23 mouse cellular contexts compared by ENCODE assay signal in genomic region chr11:57973913-57974234, GRCm38 (mm10). TPM values are rescaled to one million over a fixed set of nuclear protein-coding genes. Genes with fewer than 3 reads are reported as not detected.
A peak's percentile ranks its signal among the peaks of the same experiment; 100 is the strongest.
DNase-seq lines count a peak whose midpoint lies in the region; ATAC-seq and TF ChIP-seq lines count a peak whose summit lies in the region.
"Had no signal": no experiment of that assay in that cellular context is flagged by ENCODE, and none has a peak within 500 bp of the region (broad histone marks: within the 10 kb centered on the region; RNA-seq: fewer than 3 reads in every experiment).

No protein-coding gene starts in this region.

- ATAC-seq in lung, embryonic 16.5 days (ENCODE audit: low read depth): no peak; the same call in 1 of the 2 replicates
- ATAC-seq in liver, postnatal 0 days: 0 out of 2 replicates have a peak, but pooled peaks have one; percentile 7
- ATAC-seq in stomach, postnatal 0 days (ENCODE audit: low FRiP score, low TSS enrichment): peak; percentile 2; the same call in 1 of the 2 replicates
- ATAC-seq: CD4-positive, CD25-positive, alpha-beta regulatory T cell, adult 4 months; forebrain, embryonic 14.5 days; inflammation-experienced regulatory T-cells, adult 6 months; midbrain, embryonic 15.5 days had no signal

- H3K4me2 ChIP-seq in lung, embryonic 16.5 days (ENCODE audit: low read depth, low read length): peak overlapping the region; percentile 45
- H3K4me2 ChIP-seq in liver, postnatal 0 days (ENCODE audit: low read depth, low read length): no peak overlapping the region
- no peak overlapping the region for H3K4me2 ChIP-seq in stomach, postnatal 0 days (replicated peaks; ENCODE audit: low read depth)
- H3K4me2 ChIP-seq: embryonic facial prominence, embryonic 15.5 days; heart, embryonic 11.5 days; hindbrain, embryonic 15.5 days; limb, embryonic 15.5 days; midbrain, embryonic 15.5 days; neural tube, embryonic 15.5 days had no signal

- H3K4me1 ChIP-seq in liver, adult 2 months (ENCODE audit: control insufficient read depth, insufficient read depth, low read length): peaks cover 19% of the 10 kb centered on the region
- H3K4me1 ChIP-seq in lung, embryonic 16.5 days (replicated peaks; ENCODE audit: control insufficient read depth, insufficient read depth, low read length): peaks cover 11% of the 10 kb centered on the region
- H3K4me1 ChIP-seq in liver, postnatal 0 days (ENCODE audit: insufficient read depth): peaks cover 27% of the 10 kb centered on the region
- no peaks in the 10 kb centered on the region; the same call in 1 of the 2 replicates for H3K4me1 ChIP-seq in stomach, postnatal 0 days (replicated peaks; ENCODE audit: control insufficient read depth, insufficient read depth)
- peaks cover 9% of the 10 kb centered on the region; the same call in 1 of the 2 replicates for H3K4me1 ChIP-seq in cerebellum, adult 2 months (ENCODE audit: control insufficient read depth, insufficient read depth, low read length)
- H3K4me1 ChIP-seq: hindbrain, embryonic 15.5 days; midbrain, embryonic 15.5 days; neural tube, embryonic 15.5 days had no signal

- no peaks in the 10 kb centered on the region for H3K36me3 ChIP-seq in liver, adult 2 months (ENCODE audit: control insufficient read depth, insufficient read depth, low read length)
- no peaks in the 10 kb centered on the region for H3K36me3 ChIP-seq in lung, embryonic 16.5 days (ENCODE audit: control insufficient read depth, insufficient read depth, low read length)
- no peaks in the 10 kb centered on the region for H3K36me3 ChIP-seq in liver, postnatal 0 days (replicated peaks; ENCODE audit: insufficient read depth, low read length)
- H3K36me3 ChIP-seq in stomach, postnatal 0 days (ENCODE audit: control insufficient read depth, insufficient read depth, low read length): no peaks in the 10 kb centered on the region
- H3K36me3 ChIP-seq: embryonic facial prominence, embryonic 10.5 days; embryonic facial prominence, embryonic 15.5 days; hindbrain, embryonic 15.5 days; limb, embryonic 15.5 days; midbrain, embryonic 10.5 days; midbrain, embryonic 15.5 days; neural tube, embryonic 15.5 days had no signal

- no peak for DNase-seq in liver, adult 2 months (ENCODE audit: extremely low read depth, low read depth, low spot score)
- DNase-seq in liver: no peak
- DNase-seq in lung, postnatal 25 days (ENCODE audit: low spot score): no peak
- peak; percentile 10 for DNase-seq in liver, postnatal 0 days
- DNase-seq in stomach, postnatal 0 days (ENCODE audit: low spot score): no peak
- DNase-seq in cerebellum, adult 2 months: no peak
- DNase-seq in heart, postnatal 36 days: no peak
- DNase-seq: heart, adult 11 months; heart, postnatal 4 days; left cerebral cortex, postnatal 4 days had no signal

- intact Hi-C loops in heart, postnatal 36 days (cut with DNase I): no loop called here

- WGBS in liver, adult 2 months: 12% methylated on average over 9 of the region's 9 CpGs
- WGBS in lung, embryonic 16.5 days: 36% methylated on average over 9 of the region's 9 CpGs
- 43% methylated on average over 9 of the region's 9 CpGs for WGBS in liver, postnatal 0 days (ENCODE audit: insufficient replicate concordance)
- 46% methylated on average over 9 of the region's 9 CpGs for WGBS in stomach, postnatal 0 days
- WGBS in cerebellum, adult 2 months: 88% methylated on average over 9 of the region's 9 CpGs

- no peak overlapping the region for H3K27ac ChIP-seq in liver, adult 2 months (replicated peaks; ENCODE audit: insufficient read depth, low read depth, low read length)
- H3K27ac ChIP-seq in lung, embryonic 16.5 days (ENCODE audit: low read length): peak overlapping the region; percentile 98
- no peak overlapping the region for H3K27ac ChIP-seq in liver, postnatal 0 days (ENCODE audit: low read depth)
- H3K27ac ChIP-seq in stomach, postnatal 0 days (replicated peaks): peak overlapping the region; percentile 91
- no peak overlapping the region for H3K27ac ChIP-seq in cerebellum, adult 2 months (ENCODE audit: insufficient read depth, low read length)
- H3K27ac ChIP-seq: embryonic facial prominence, embryonic 10.5 days; embryonic facial prominence, embryonic 15.5 days; hindbrain, embryonic 15.5 days; layer of hippocampus, adult 2 months; limb, embryonic 15.5 days; midbrain, embryonic 10.5 days; midbrain, embryonic 15.5 days; neural tube, embryonic 15.5 days had no signal

- no peaks in the 10 kb centered on the region for H3K27me3 ChIP-seq in liver, adult 2 months (ENCODE audit: control insufficient read depth, insufficient read depth, low read length)
- no peaks in the 10 kb centered on the region for H3K27me3 ChIP-seq in lung, embryonic 16.5 days (ENCODE audit: control insufficient read depth, insufficient read depth, low read depth, low read length)
- H3K27me3 ChIP-seq in liver, postnatal 0 days (ENCODE audit: insufficient read depth, low read length): no peaks in the 10 kb centered on the region
- no peaks in the 10 kb centered on the region for H3K27me3 ChIP-seq in stomach, postnatal 0 days (ENCODE audit: control insufficient read depth, insufficient read depth, low read length)
- no peaks in the 10 kb centered on the region for H3K27me3 ChIP-seq in cerebellum, adult 2 months (ENCODE audit: control insufficient read depth, insufficient read depth, low read length)
- H3K27me3 ChIP-seq: embryonic facial prominence, embryonic 15.5 days; hindbrain, embryonic 15.5 days; limb, embryonic 15.5 days; midbrain, embryonic 15.5 days; neural tube, embryonic 15.5 days had no signal

- no peak overlapping the region for H3K4me3 ChIP-seq in liver, adult 2 months (ENCODE audit: insufficient read depth, low read depth, low read length)
- H3K4me3 ChIP-seq in lung, embryonic 16.5 days (ENCODE audit: low read length): no peak overlapping the region
- H3K4me3 ChIP-seq in liver, postnatal 0 days (ENCODE audit: low read depth, low read length): no peak overlapping the region
- no peak overlapping the region for H3K4me3 ChIP-seq in stomach, postnatal 0 days (ENCODE audit: low read depth, low read length)
- no peak overlapping the region for H3K4me3 ChIP-seq in cerebellum, adult 2 months (replicated peaks; ENCODE audit: insufficient read depth, low read depth, low read length)
- H3K4me3 ChIP-seq: embryonic facial prominence, embryonic 10.5 days; embryonic facial prominence, embryonic 15.5 days; hindbrain, embryonic 15.5 days; layer of hippocampus, adult 2 months; limb, embryonic 15.5 days; midbrain, embryonic 10.5 days; midbrain, embryonic 15.5 days; neural tube, embryonic 15.5 days had no signal

- no peaks in the 10 kb centered on the region for H3K9me3 ChIP-seq in lung, embryonic 16.5 days (ENCODE audit: control insufficient read depth, low read length)
- no peaks in the 10 kb centered on the region for H3K9me3 ChIP-seq in liver, postnatal 0 days (ENCODE audit: low read length)
- no peaks in the 10 kb centered on the region for H3K9me3 ChIP-seq in stomach, postnatal 0 days (ENCODE audit: control insufficient read depth, low read length)
- H3K9me3 ChIP-seq: embryonic facial prominence, embryonic 10.5 days; embryonic facial prominence, embryonic 15.5 days; hindbrain, embryonic 15.5 days; limb, embryonic 15.5 days; midbrain, embryonic 10.5 days; midbrain, embryonic 15.5 days; neural tube, embryonic 15.5 days had no signal

- TF ChIP-seq EP300 in liver, postnatal 0 days (IDR thresholded peaks at IDR 0.05; ENCODE audit: low read depth): no peak
- no peak for TF ChIP-seq EP300 in stomach, postnatal 0 days (optimal IDR thresholded peaks at IDR 0.05)

- H3K9ac ChIP-seq in liver, adult 2 months (ENCODE audit: low read depth, low read length): no peak overlapping the region
- no peak overlapping the region for H3K9ac ChIP-seq in lung, embryonic 16.5 days (ENCODE audit: low read length)
- H3K9ac ChIP-seq in liver, postnatal 0 days (replicated peaks): no peak overlapping the region
- H3K9ac ChIP-seq in stomach, postnatal 0 days (ENCODE audit: low read length): no peak overlapping the region
- H3K9ac ChIP-seq: embryonic facial prominence, embryonic 15.5 days; hindbrain, embryonic 15.5 days; limb, embryonic 15.5 days; midbrain, embryonic 15.5 days; neural tube, embryonic 15.5 days had no signal

- no peaks in the 10 kb centered on the region for H3K79me2 ChIP-seq in liver, adult 2 months (ENCODE audit: control insufficient read depth, insufficient read depth, low read length)

- TF ChIP-seq CTCF in liver, adult 2 months (IDR thresholded peaks at IDR 0.05; ENCODE audit: low read depth, low read length): 0 out of 2 replicates have a peak, but pooled peaks have one; percentile 5
- no peak for TF ChIP-seq CTCF in liver, postnatal 0 days (IDR thresholded peaks at IDR 0.05; ENCODE audit: low read depth)
- TF ChIP-seq CTCF in stomach, postnatal 0 days (IDR thresholded peaks at IDR 0.05; ENCODE audit: low read depth): no peak
- no peak for TF ChIP-seq CTCF in cerebellum, adult 2 months (IDR thresholded peaks at IDR 0.05; ENCODE audit: borderline replicate concordance, insufficient read depth, low read depth, low read length)

- no peak for TF ChIP-seq POLR2A in liver, adult 2 months (IDR thresholded peaks at IDR 0.05; ENCODE audit: extremely low read depth, insufficient read depth, low read length)
- TF ChIP-seq POLR2A in cerebellum, adult 2 months (IDR thresholded peaks at IDR 0.05; ENCODE audit: borderline replicate concordance, insufficient read depth, low read length): no peak

RNA-seq across cellular contexts. Expression of gene Larp1, which starts 35.0 kb away (rescaled TPM):
- total RNA-seq in liver, adult 2 months (2014; rRNA removed): 19.7 and 31.4 TPM in 2 replicates
- polyA plus RNA-seq in liver, adult 2 months (2012; rRNA removed): 34.7 and 39.8 TPM in 2 replicates
- polyA plus RNA-seq in lung, embryonic 16.5 days (2015; fragmentation: Nextera tagmentation; extraction: Ambion mirVana): 15.3 and 16.3 TPM in 2 replicates
- 10.8 and 11.0 TPM in 2 replicates for polyA plus RNA-seq in liver, postnatal 0 days (2015; fragmentation: Nextera tagmentation; extraction: Ambion mirVana)
- 11.6 and 12.8 TPM in 2 replicates for polyA plus RNA-seq in stomach, postnatal 0 days (2015; fragmentation: Nextera tagmentation; extraction: Ambion mirVana)
- 52.0 and 54.5 TPM in 2 replicates for polyA plus RNA-seq in cerebellum, adult 2 months (2012; rRNA removed)
- total RNA-seq in heart, postnatal 36 days (2021): 10 to 100 TPM; 52.4 to 55.3 TPM

Comparison
In these comparisons a context has a peak if more than half of its experiments do, and no peak if none do; other contexts are left out.
1. H3K27ac ChIP-seq: peak in lung, embryonic 16.5 days (single experiment) and stomach, postnatal 0 days (single experiment); none in liver, adult 2 months (single experiment), liver, postnatal 0 days (single experiment) and cerebellum, adult 2 months (single experiment).